Mouse (Mus musculus) forebrain, embryonic 10.5 days (tissue): ENCODE measurements around the gene Ptpn14. TPM values are rescaled to one million over a fixed set of nuclear protein-coding genes. Genes with fewer than 3 reads are reported as not detected.
A peak's percentile ranks its signal among the peaks of the same experiment; 100 is the strongest.

ENCODE experiments used
- DNase-seq: peaks from one replicate; pipeline ENCODE4 v3.0.0-alpha.2; 2017; ENCODE audit warnings: low spot score; ENCODE audit errors: extremely low spot score
- H3K27ac ChIP-seq: fragments of 300-500 bp; sonication (generic); 2 replicates; pipeline ENCODE4 v1.5.1; 2016; ENCODE audit warnings: mild to moderate bottlenecking
- H3K27me3 ChIP-seq: fragments of 300-500 bp; sonication (generic); 2 replicates; pipeline ENCODE4 v1.6.1; 2016; ENCODE audit warnings: mild to moderate bottlenecking; ENCODE audit not compliant: poor library complexity, severe bottlenecking
- H3K36me3 ChIP-seq: fragments of 300-500 bp; sonication (generic); replicated peaks from 2 replicates; pipeline ENCODE4 v1.6.1; 2016; ENCODE audit warnings: mild to moderate bottlenecking, moderate library complexity
- H3K4me1 ChIP-seq: fragments of 300-500 bp; sonication (generic); 2 replicates; pipeline ENCODE4 v1.6.1; 2016
- H3K4me3 ChIP-seq: fragments of 300-500 bp; sonication (generic); 2 replicates; pipeline ENCODE4 v1.5.1; 2016; ENCODE audit warnings: mild to moderate bottlenecking, moderate library complexity
- H3K9me3 ChIP-seq: fragments of 300-500 bp; sonication (generic); 2 replicates; pipeline ENCODE4 v1.6.1; 2016; ENCODE audit warnings: mild to moderate bottlenecking, moderate library complexity
- WGBS: fragments of 180-500 bp; shearing (Covaris S2); methylation state at CpG from one replicate; pipeline ENCODE4 v1.1.7; 2016; 5-methylcytosine and 5-hydroxymethylcytosine counted together
- polyA plus RNA-seq: library from polyadenylated mRNA; unstranded; fragments of >200 nt; fragmentation: Nextera tagmentation; extraction: Ambion mirVana; gene quantifications from 2 replicates; pipeline ENCODE4 v1.2.1, GENCODE M21; 2016

The Ptpn14 gene
- polyA plus RNA-seq, 1 experiment from 2014 or later, result 4.9 TPM

- H3K36me3 ChIP-seq, result peaks cover 33% of the 10 kb centered on the region
- peak overlapping the region; percentile 35 for H3K27ac ChIP-seq
- 81% methylated on average over 5 of the region's 5 CpGs for WGBS
- DNase-seq, result no peak
- H3K9me3 ChIP-seq, result no peaks in the 10 kb centered on the region
- no peaks in the 10 kb centered on the region for H3K27me3 ChIP-seq
- no peak overlapping the region for H3K4me3 ChIP-seq
- peaks cover 8% of the 10 kb centered on the region; the same call in 1 of the 2 replicates for H3K4me1 ChIP-seq
Observed at GRCm38 (mm10) chr1:189867034-189867433, 139.0 kb downstream of the Ptpn14 start.

- no peak for DNase-seq
- Histone ChIP-seq H3K36me3 (peaks cover 33% of the 10 kb centered on the region), H3K9me3 (no peaks in the 10 kb centered on the region), H3K27ac (peak overlapping the region; percentile 35), H3K4me3 (no peak overlapping the region), H3K27me3 (no peaks in the 10 kb centered on the region), H3K4me1 (peaks cover 8% of the 10 kb centered on the region; the same call in 1 of the 2 replicates)
- WGBS, result 85% methylated on average over 9 of the region's 9 CpGs
Observed at GRCm38 (mm10) chr1:189867497-189867896, 139.4 kb downstream of the Ptpn14 start.

- H3K27me3 ChIP-seq, result no peaks in the 10 kb centered on the region
- H3K4me1 ChIP-seq, result peaks cover 8% of the 10 kb centered on the region; the same call in 1 of the 2 replicates
- no peak for DNase-seq
- H3K9me3 ChIP-seq, result no peaks in the 10 kb centered on the region
- no peak overlapping the region for H3K4me3 ChIP-seq
- 93% methylated on average over 10 of the region's 10 CpGs for WGBS
- H3K36me3 ChIP-seq, result peaks cover 28% of the 10 kb centered on the region
- no peak overlapping the region for H3K27ac ChIP-seq
Observed at GRCm38 (mm10) chr1:189868036-189868435, 140.0 kb downstream of the Ptpn14 start.

- no peak overlapping the region for H3K4me3 ChIP-seq
- H3K36me3 ChIP-seq, result peaks cover 20% of the 10 kb centered on the region
- WGBS, result 92% methylated on average over 18 of the region's 18 CpGs
- H3K9me3 ChIP-seq, result no peaks in the 10 kb centered on the region
- no peaks in the 10 kb centered on the region for H3K27me3 ChIP-seq
- H3K4me1 ChIP-seq, result peaks cover 8% of the 10 kb centered on the region
- H3K27ac ChIP-seq, result no peak overlapping the region
- no peak for DNase-seq
Observed at GRCm38 (mm10) chr1:189869651-189870270, 141.7 kb downstream of the Ptpn14 start.

- Histone ChIP-seq H3K4me3 (no peak overlapping the region), H3K27ac (no peak overlapping the region), H3K36me3 (peaks cover 16% of the 10 kb centered on the region), H3K9me3 (no peaks in the 10 kb centered on the region), H3K27me3 (no peaks in the 10 kb centered on the region), H3K4me1 (peaks cover 15% of the 10 kb centered on the region)
- no peak for DNase-seq
- WGBS, result 80% methylated on average over 8 of the region's 8 CpGs
Observed at GRCm38 (mm10) chr1:189870539-189870938, 142.5 kb downstream of the Ptpn14 start.

- 91% methylated on average over 8 of the region's 8 CpGs for WGBS
- Histone ChIP-seq H3K36me3 (peaks cover 13% of the 10 kb centered on the region), H3K4me1 (peaks cover 17% of the 10 kb centered on the region), H3K4me3 (no peak overlapping the region), H3K27ac (no peak overlapping the region), H3K9me3 (no peaks in the 10 kb centered on the region), H3K27me3 (no peaks in the 10 kb centered on the region)
- no peak for DNase-seq
Observed at GRCm38 (mm10) chr1:189871625-189872024, 143.6 kb downstream of the Ptpn14 start.

GRCm38 (mm10) chr1:189872050-189872449 is 144.0 kb downstream of the Ptpn14 start:
- no peaks in the 10 kb centered on the region for H3K27me3 ChIP-seq
- peaks cover 15% of the 10 kb centered on the region for H3K4me1 ChIP-seq
- peaks cover 13% of the 10 kb centered on the region for H3K36me3 ChIP-seq
- no peak overlapping the region for H3K4me3 ChIP-seq
- no peak for DNase-seq
- 90% methylated on average over 4 of the region's 4 CpGs for WGBS
- no peaks in the 10 kb centered on the region for H3K9me3 ChIP-seq
- no peak overlapping the region for H3K27ac ChIP-seq

- WGBS, result 95% methylated on average over 8 of the region's 8 CpGs
- DNase-seq, result no peak
Observed at GRCm38 (mm10) chr1:189873591-189873990, 145.5 kb downstream of the Ptpn14 start.

GRCm38 (mm10) chr1:189875439-189875861 is 147.4 kb downstream of the Ptpn14 start:
- no peaks in the 10 kb centered on the region for H3K9me3 ChIP-seq
- H3K27me3 ChIP-seq, result no peaks in the 10 kb centered on the region
- 41% methylated on average over 6 of the region's 6 CpGs for WGBS
- 0 out of 2 replicates have a peak, but pooled peaks cover 3% of the 10 kb centered on the region for H3K36me3 ChIP-seq
- H3K27ac ChIP-seq, result no peak overlapping the region
- peaks cover 9% of the 10 kb centered on the region for H3K4me1 ChIP-seq
- no peak overlapping the region for H3K4me3 ChIP-seq
- no peak for DNase-seq

More at GRCm38 (mm10) chr1:189873591-189873990, 145.5 kb downstream of the Ptpn14 start:
- Histone ChIP-seq H3K4me1 (peaks cover 9% of the 10 kb centered on the region), H3K4me3 (no peak overlapping the region), H3K9me3 (no peaks in the 10 kb centered on the region), H3K36me3 (peaks cover 13% of the 10 kb centered on the region), H3K27ac (no peak overlapping the region), H3K27me3 (no peaks in the 10 kb centered on the region)

GRCm38 (mm10) chr1:189876162-189876561 is 148.1 kb downstream of the Ptpn14 start:
- peaks cover 9% of the 10 kb centered on the region for H3K4me1 ChIP-seq
- WGBS, result 90% methylated on average over 8 of the region's 8 CpGs
- H3K9me3 ChIP-seq, result no peaks in the 10 kb centered on the region
- no peaks in the 10 kb centered on the region for H3K36me3 ChIP-seq
- H3K4me3 ChIP-seq, result no peak overlapping the region
- no peak for DNase-seq
- no peaks in the 10 kb centered on the region for H3K27me3 ChIP-seq
- no peak overlapping the region for H3K27ac ChIP-seq

- Histone ChIP-seq H3K27me3 (no peaks in the 10 kb centered on the region), H3K4me3 (no peak overlapping the region), H3K36me3 (peaks cover 4% of the 10 kb centered on the region; the same call in 1 of the 2 replicates), H3K4me1 (peaks cover 25% of the 10 kb centered on the region), H3K27ac (no peak overlapping the region), H3K9me3 (no peaks in the 10 kb centered on the region)
- WGBS, result 77% methylated on average over 2 of the region's 2 CpGs
- DNase-seq, result no peak
Observed at GRCm38 (mm10) chr1:189879212-189879611, 151.1 kb downstream of the Ptpn14 start.

GRCm38 (mm10) chr1:189879965-189880364 is 151.9 kb downstream of the Ptpn14 start:
- Histone ChIP-seq H3K36me3 (peaks cover 4% of the 10 kb centered on the region; the same call in 1 of the 2 replicates), H3K4me3 (no peak overlapping the region), H3K27ac (no peak overlapping the region), H3K9me3 (no peaks in the 10 kb centered on the region), H3K27me3 (no peaks in the 10 kb centered on the region), H3K4me1 (peaks cover 32% of the 10 kb centered on the region)
- 80% methylated on average over 8 of the region's 8 CpGs for WGBS
- DNase-seq, result no peak

GRCm38 (mm10) chr1:189880745-189881144 is 152.7 kb downstream of the Ptpn14 start:
- no peaks in the 10 kb centered on the region for H3K9me3 ChIP-seq
- peaks cover 28% of the 10 kb centered on the region for H3K4me1 ChIP-seq
- no peak for DNase-seq
- peaks cover 4% of the 10 kb centered on the region; the same call in 1 of the 2 replicates for H3K36me3 ChIP-seq
- H3K27me3 ChIP-seq, result no peaks in the 10 kb centered on the region
- no peak overlapping the region for H3K4me3 ChIP-seq
- 81% methylated on average over 14 of the region's 14 CpGs for WGBS
- H3K27ac ChIP-seq, result no peak overlapping the region
